8 mouse cellular contexts compared by ENCODE assay signal in the genomic region with DNA sequence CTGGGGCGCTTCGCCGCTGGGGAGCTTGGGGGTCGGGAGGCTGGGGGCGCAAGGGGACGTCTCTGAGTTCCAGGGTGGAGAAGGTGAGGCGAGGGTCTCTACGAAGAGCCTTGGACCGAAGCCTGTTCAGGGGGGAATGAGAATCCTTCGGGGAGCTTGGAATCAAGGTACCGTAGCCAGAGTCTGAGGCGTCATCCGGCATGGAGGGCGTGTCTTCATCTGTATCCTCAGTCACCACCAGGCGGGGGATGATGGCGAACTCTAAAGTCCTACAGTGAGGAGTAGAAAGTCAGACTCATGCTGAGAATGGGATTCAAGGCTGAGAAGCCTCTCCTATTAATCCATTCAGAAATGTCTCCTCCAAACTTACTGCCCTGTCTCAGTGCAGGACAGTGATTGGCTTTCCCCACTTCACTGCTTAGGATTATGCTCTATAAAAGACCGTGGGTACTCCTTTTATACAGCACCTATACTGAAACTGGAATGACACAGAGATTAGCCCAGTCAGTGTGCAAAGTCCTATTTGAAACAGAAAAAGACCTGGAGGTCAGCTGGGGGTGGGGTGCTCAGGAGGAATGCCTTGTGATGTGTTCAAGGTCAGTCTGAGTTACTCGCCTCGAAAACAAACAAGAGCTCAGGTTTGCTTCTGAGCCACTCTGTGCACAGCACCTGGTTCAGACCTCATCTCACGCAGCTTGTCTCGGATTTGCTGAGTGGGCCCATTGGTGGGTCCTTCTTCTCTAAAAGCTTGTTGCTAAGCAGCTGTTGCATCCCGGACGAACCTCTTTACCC. TPM values are rescaled to one million over a fixed set of nuclear protein-coding genes. Genes with fewer than 3 reads are reported as not detected.
A peak's percentile ranks its signal among the peaks of the same experiment; 100 is the strongest.
DNase-seq lines count a peak whose midpoint lies in the region; ATAC-seq and TF ChIP-seq lines count a peak whose summit lies in the region.

No protein-coding gene starts in this region.

- H3K4me3 ChIP-seq in lung, postnatal 0 days (ENCODE audit: low read depth, low read length), result no peak overlapping the region
- no peak overlapping the region for H3K4me3 ChIP-seq in hindbrain, embryonic 12.5 days
- no peak overlapping the region for H3K4me3 ChIP-seq in limb, embryonic 11.5 days (ENCODE audit: low read depth, low read length)
- H3K4me3 ChIP-seq in stomach, embryonic 16.5 days (replicated peaks; ENCODE audit: low read length), result no peak overlapping the region

- no peak overlapping the region for H3K9ac ChIP-seq in lung, postnatal 0 days (replicated peaks; ENCODE audit: low read depth)
- peak overlapping the region; percentile 10; the same call in 1 of the 2 replicates for H3K9ac ChIP-seq in hindbrain, embryonic 12.5 days
- no peak overlapping the region for H3K9ac ChIP-seq in limb, embryonic 11.5 days (ENCODE audit: low read length)
- peak overlapping the region; percentile 29; the same call in 1 of the 2 replicates for H3K9ac ChIP-seq in stomach, embryonic 16.5 days (ENCODE audit: low read length)

- no peak for ATAC-seq in lung, postnatal 0 days
- no peak for ATAC-seq in hindbrain, embryonic 12.5 days (ENCODE audit: low FRiP score)
- 0 out of 2 replicates have a peak, but pooled peaks have one; percentile 10 for ATAC-seq in limb, embryonic 11.5 days (ENCODE audit: insufficient number of reproducible peaks, low FRiP score, low TSS enrichment, low read depth)
- ATAC-seq in stomach, embryonic 16.5 days (ENCODE audit: insufficient read depth, low FRiP score), result peak; percentile 26

- H3K4me1 ChIP-seq in lung, postnatal 0 days (ENCODE audit: insufficient read depth, low read depth, low read length), result no peaks in the 10 kb centered on the region; the same call in 1 of the 2 replicates
- H3K4me1 ChIP-seq in hindbrain, embryonic 12.5 days, result peaks cover 21% of the 10 kb centered on the region
- 0 out of 2 replicates have a peak, but pooled peaks cover 3% of the 10 kb centered on the region for H3K4me1 ChIP-seq in limb, embryonic 11.5 days (ENCODE audit: control insufficient read depth, insufficient read depth, low read length)
- H3K4me1 ChIP-seq in stomach, embryonic 16.5 days (ENCODE audit: control insufficient read depth, insufficient read depth, low read length), result peaks cover 13% of the 10 kb centered on the region; the same call in 1 of the 2 replicates

- H3K27ac ChIP-seq in lung, postnatal 0 days (ENCODE audit: low read length), result no peak overlapping the region
- H3K27ac ChIP-seq in hindbrain, embryonic 12.5 days, result no peak overlapping the region
- H3K27ac ChIP-seq in limb, embryonic 11.5 days (replicated peaks; ENCODE audit: low read depth, low read length), result no peak overlapping the region
- 0 out of 2 replicates have a peak overlapping the region, but pooled peaks have one; percentile 1 for H3K27ac ChIP-seq in stomach, embryonic 16.5 days (ENCODE audit: low read length)

- 37% methylated on average over 23 of the region's 23 CpGs for WGBS in lung, postnatal 0 days
- WGBS in hindbrain, embryonic 12.5 days, result 7% methylated on average over 23 of the region's 23 CpGs
- 12% methylated on average over 23 of the region's 23 CpGs for WGBS in limb, embryonic 11.5 days
- WGBS in stomach, embryonic 16.5 days, result 29% methylated on average over 23 of the region's 23 CpGs

- no peaks in the 10 kb centered on the region for H3K27me3 ChIP-seq in lung, postnatal 0 days (replicated peaks; ENCODE audit: insufficient read depth, low read length)
- H3K27me3 ChIP-seq in hindbrain, embryonic 12.5 days, result peaks cover 64% of the 10 kb centered on the region
- H3K27me3 ChIP-seq in limb, embryonic 11.5 days (ENCODE audit: control insufficient read depth, insufficient read depth, low read length), result peaks cover 10% of the 10 kb centered on the region
- H3K27me3 ChIP-seq in stomach, embryonic 16.5 days (ENCODE audit: control insufficient read depth, insufficient read depth, low read length), result no peaks in the 10 kb centered on the region

- no peak for DNase-seq in lung, postnatal 0 days (ENCODE audit: low spot score)
- no peak for DNase-seq in lung, postnatal 25 days (ENCODE audit: low spot score)
- DNase-seq in limb, embryonic 11.5 days (ENCODE audit: low spot score), result peak; percentile 37
- DNase-seq in cerebellum, postnatal 36 days, result no peak
- no peak for DNase-seq in spleen, postnatal 36 days (ENCODE audit: low spot score in 2 of 2)
- DNase-seq in T-cell, adult 2 months (ENCODE audit: low spot score), result no peak

- H3K9me3 ChIP-seq in lung, postnatal 0 days (ENCODE audit: low read length), result no peaks in the 10 kb centered on the region
- H3K9me3 ChIP-seq in hindbrain, embryonic 12.5 days (replicated peaks), result no peaks in the 10 kb centered on the region
- H3K9me3 ChIP-seq in limb, embryonic 11.5 days (ENCODE audit: control insufficient read depth, low read length), result no peaks in the 10 kb centered on the region
- no peaks in the 10 kb centered on the region for H3K9me3 ChIP-seq in stomach, embryonic 16.5 days (replicated peaks; ENCODE audit: control insufficient read depth, low read length)

- TF ChIP-seq CTCF in lung, postnatal 0 days (IDR thresholded peaks at IDR 0.05), result peak; percentile 45

- H3K36me3 ChIP-seq in lung, postnatal 0 days (ENCODE audit: insufficient read depth, low read length), result peaks cover 18% of the 10 kb centered on the region; the same call in 1 of the 2 replicates
- no peaks in the 10 kb centered on the region for H3K36me3 ChIP-seq in hindbrain, embryonic 12.5 days
- H3K36me3 ChIP-seq in limb, embryonic 11.5 days (ENCODE audit: control insufficient read depth, insufficient read depth, low read length), result peaks cover 12% of the 10 kb centered on the region
- H3K36me3 ChIP-seq in stomach, embryonic 16.5 days (ENCODE audit: control insufficient read depth, insufficient read depth, low read length), result peaks cover 13% of the 10 kb centered on the region

- no peak overlapping the region for H3K4me2 ChIP-seq in lung, postnatal 0 days (replicated peaks; ENCODE audit: low read depth, low read length)
- H3K4me2 ChIP-seq in hindbrain, embryonic 12.5 days (replicated peaks), result peak overlapping the region; percentile 26; the same call in 1 of the 2 replicates
- H3K4me2 ChIP-seq in limb, embryonic 11.5 days (ENCODE audit: low read depth, severe bottlenecking), result 0 out of 2 replicates have a peak overlapping the region, but pooled peaks have one; percentile 3
- H3K4me2 ChIP-seq in stomach, embryonic 16.5 days (ENCODE audit: low read depth, low read length), result 0 out of 2 replicates have a peak overlapping the region, but pooled peaks have one; percentile 4

- no peak for TF ChIP-seq EP300 in lung, postnatal 0 days (IDR thresholded peaks at IDR 0.05)

RNA-seq across cellular contexts. Expression of a gene that starts 14.5 kb away (rescaled TPM):
- 107 and 108 TPM in 2 replicates for polyA plus RNA-seq in lung, postnatal 0 days (2015; fragmentation: Nextera tagmentation; extraction: Ambion mirVana)
- 29.9 and 32.6 TPM in 2 replicates for polyA plus RNA-seq in hindbrain, embryonic 12.5 days (2016; fragmentation: Nextera tagmentation; extraction: Ambion mirVana)
- 45.4 and 46.6 TPM in 2 replicates for polyA plus RNA-seq in limb, embryonic 11.5 days (2014; fragmentation: Nextera tagmentation; extraction: Ambion mirVana)
- polyA plus RNA-seq in stomach, embryonic 16.5 days (2015; fragmentation: Nextera tagmentation; extraction: Ambion mirVana), result 82.6 and 91.1 TPM in 2 replicates

RNA-seq across cellular contexts. Expression of a gene that starts 16.9 kb away (rescaled TPM):
- polyA plus RNA-seq in lung, postnatal 0 days (2015; fragmentation: Nextera tagmentation; extraction: Ambion mirVana), result 0.50 and 0.82 TPM in 2 replicates
- 0.18 and 0.22 TPM in 2 replicates for polyA plus RNA-seq in hindbrain, embryonic 12.5 days (2016; fragmentation: Nextera tagmentation; extraction: Ambion mirVana)
- 0.13 and 0.27 TPM in 2 replicates for polyA plus RNA-seq in limb, embryonic 11.5 days (2014; fragmentation: Nextera tagmentation; extraction: Ambion mirVana)
- 6.3 and 8.2 TPM in 2 replicates for polyA plus RNA-seq in stomach, embryonic 16.5 days (2015; fragmentation: Nextera tagmentation; extraction: Ambion mirVana)

RNA-seq across cellular contexts. Expression of a gene that starts 43.2 kb away (rescaled TPM):
- 106 and 123 TPM in 2 replicates for polyA plus RNA-seq in lung, postnatal 0 days (2015; fragmentation: Nextera tagmentation; extraction: Ambion mirVana)
- polyA plus RNA-seq in hindbrain, embryonic 12.5 days (2016; fragmentation: Nextera tagmentation; extraction: Ambion mirVana), result 0.48 and 0.49 TPM in 2 replicates
- polyA plus RNA-seq in limb, embryonic 11.5 days (2014; fragmentation: Nextera tagmentation; extraction: Ambion mirVana), result 1.2 and 1.3 TPM in 2 replicates
- polyA plus RNA-seq in stomach, embryonic 16.5 days (2015; fragmentation: Nextera tagmentation; extraction: Ambion mirVana), result 5.8 and 9.7 TPM in 2 replicates

RNA-seq across cellular contexts. Expression of a gene that starts 50.0 kb away (rescaled TPM):
- 96.7 and 100 TPM in 2 replicates for polyA plus RNA-seq in lung, postnatal 0 days (2015; fragmentation: Nextera tagmentation; extraction: Ambion mirVana)
- polyA plus RNA-seq in hindbrain, embryonic 12.5 days (2016; fragmentation: Nextera tagmentation; extraction: Ambion mirVana), result 19.6 and 20.6 TPM in 2 replicates
- 34.5 and 36.6 TPM in 2 replicates for polyA plus RNA-seq in limb, embryonic 11.5 days (2014; fragmentation: Nextera tagmentation; extraction: Ambion mirVana)
- 69.4 and 73.1 TPM in 2 replicates for polyA plus RNA-seq in stomach, embryonic 16.5 days (2015; fragmentation: Nextera tagmentation; extraction: Ambion mirVana)

Comparison
In these comparisons a context has a peak if more than half of its experiments do, and no peak if none do; other contexts are left out.
1. ATAC-seq: peak in limb, embryonic 11.5 days (single experiment) and stomach, embryonic 16.5 days (single experiment); none in lung, postnatal 0 days (single experiment) and hindbrain, embryonic 12.5 days (single experiment).
2. H3K9ac ChIP-seq: peak in hindbrain, embryonic 12.5 days (single experiment) and stomach, embryonic 16.5 days (single experiment); none in lung, postnatal 0 days (single experiment) and limb, embryonic 11.5 days (single experiment).
3. RNA of a gene that starts 43.2 kb away (polyA plus RNA-seq): 106 to 123 TPM in lung, postnatal 0 days; 5.8 to 9.7 TPM in stomach, embryonic 16.5 days, 1.2 to 1.3 TPM in limb, embryonic 11.5 days and 0.48 to 0.49 TPM in hindbrain, embryonic 12.5 days; every median in the first group is over 10 times any median in the second.